Mouse (Mus musculus): ENCODE measurements at regions not wholly inside any gene's neighbourhood (a gene's known extent, or its start where the extent isn't known, plus 50 kb on each side); places are given as distances from the start of the nearest gene placed in this dataset.

GRCm38 (mm10) chr10:38540031-38540430 is 281.5 kb downstream of the Rfpl4b start:
- DNase-seq, result no peak
- intact Hi-C loops (cut with DNase I), result no loop called here

- intact Hi-C loops (cut with DNase I), result no loop called here
- DNase-seq, result no peak
Measured at GRCm38 (mm10) chr10:38538766-38539165, 282.8 kb downstream of the Rfpl4b start.

GRCm38 (mm10) chr10:38516636-38517035 is 304.9 kb downstream of the Rfpl4b start:
- DNase-seq, result no peak
- intact Hi-C loops (cut with DNase I), result no loop called here

All from heart, postnatal 10 days (tissue).